Mouse (Mus musculus) spleen, postnatal 0 days (tissue): ENCODE results near the gene Olfr128. TPM values are rescaled to one million over a fixed set of nuclear protein-coding genes. Genes with fewer than 3 reads are reported as not detected.

Experiments
- polyA plus RNA-seq: library from polyadenylated mRNA; unstranded; fragments of >200 nt; fragmentation: Nextera tagmentation; extraction: Ambion mirVana; gene quantifications from 2 replicates; pipeline ENCODE4 v1.2.1, GENCODE M21; 2015

The Olfr128 gene
- not detected in 2 replicates for polyA plus RNA-seq

GRCm38 (mm10) chr17:37920248-37920647 lies at the start of gene Olfr128:
TSS of gene Olfr128 (plus strand) at chr17:37920548.

GRCm38 (mm10) chr17:37900137-37900536 lies 20.2 kb upstream of the Olfr128 start, which contains the start of gene Olfr127:
TSS of gene Olfr127 (plus strand) at chr17:37900437.

GRCm38 (mm10) chr17:37952979-37953378 lies 32.6 kb downstream of the Olfr128 start, which contains the start of gene Olfr761:
TSS of gene Olfr761 (minus strand) at chr17:37953079.

Other genes with a start within 250 kb of the Olfr128 start
- gene Olfr119, start 224.0 kb upstream of the Olfr128 start, polyA plus RNA-seq: not detected in 2 replicates
- not detected in 2 replicates for gene Olfr120, start 198.7 kb upstream of the Olfr128 start, polyA plus RNA-seq
- not detected in 2 replicates for gene Olfr121, start 171.7 kb upstream of the Olfr128 start, polyA plus RNA-seq
- not detected in 2 replicates for gene Olfr122, start 151.9 kb upstream of the Olfr128 start, polyA plus RNA-seq
- gene Olfr123, start 127.0 kb upstream of the Olfr128 start, polyA plus RNA-seq: not detected in 2 replicates
- gene Olfr124, start 120.7 kb upstream of the Olfr128 start, polyA plus RNA-seq: not detected in 2 replicates
- gene Olfr125, start 87.6 kb upstream of the Olfr128 start, polyA plus RNA-seq: not detected in 2 replicates
- gene Olfr126, start 73.1 kb upstream of the Olfr128 start, polyA plus RNA-seq: not detected in 2 replicates
- not detected in 2 replicates for gene Olfr127, start 20.1 kb upstream of the Olfr128 start, polyA plus RNA-seq
- gene Olfr761, start 32.5 kb downstream of the Olfr128 start, polyA plus RNA-seq: not detected in 2 replicates
- not detected in 2 replicates for gene Olfr129, start 139.5 kb downstream of the Olfr128 start, polyA plus RNA-seq
- gene Olfr130, start 143.4 kb downstream of the Olfr128 start, polyA plus RNA-seq: not detected in 2 replicates
- not detected in 2 replicates for gene Olfr131, start 168.1 kb downstream of the Olfr128 start, polyA plus RNA-seq
- not detected in 2 replicates for gene Olfr132, start 214.0 kb downstream of the Olfr128 start, polyA plus RNA-seq
- not detected in 2 replicates for gene Olfr133, start 224.7 kb downstream of the Olfr128 start, polyA plus RNA-seq